Mouse (Mus musculus) embryonic facial prominence, embryonic 10.5 days (tissue): ENCODE data around the gene Lipt2. TPM values are rescaled to one million over a fixed set of nuclear protein-coding genes. Genes with fewer than 3 reads are reported as not detected.

Experiments
- DNase-seq: peaks from one replicate; pipeline ENCODE4 v3.0.0-alpha.2; 2017; ENCODE audit warnings: low spot score
- H3K27ac ChIP-seq: fragments of 300-500 bp; sonication (generic); replicated peaks from 2 replicates; pipeline ENCODE4 v1.5.1; 2016; ENCODE audit warnings: mild to moderate bottlenecking
- H3K27me3 ChIP-seq: fragments of 300-500 bp; sonication (generic); replicated peaks from 2 replicates; pipeline ENCODE4 v1.6.1; 2016; ENCODE audit warnings: low read depth, mild to moderate bottlenecking; ENCODE audit not compliant: poor library complexity, severe bottlenecking
- H3K36me3 ChIP-seq: fragments of 300-500 bp; sonication (generic); replicated peaks from 2 replicates; pipeline ENCODE4 v1.6.1; 2016; ENCODE audit warnings: mild to moderate bottlenecking, moderate library complexity
- H3K4me1 ChIP-seq: fragments of 300-500 bp; sonication (generic); 2 replicates; pipeline ENCODE4 v1.6.1; 2016
- H3K4me3 ChIP-seq: fragments of 300-500 bp; sonication (generic); 2 replicates; pipeline ENCODE4 v1.5.1; 2016; ENCODE audit warnings: mild to moderate bottlenecking, moderate library complexity
- H3K9me3 ChIP-seq: fragments of 300-500 bp; sonication (generic); 2 replicates; pipeline ENCODE4 v1.6.1; 2016; ENCODE audit warnings: mild to moderate bottlenecking
- WGBS: fragments of 180-500 bp; shearing (Covaris S2); methylation state at CpG from one replicate; pipeline ENCODE4 v1.1.7; 2016; 5-methylcytosine and 5-hydroxymethylcytosine counted together
- polyA plus RNA-seq: library from polyadenylated mRNA; unstranded; fragments of >200 nt; fragmentation: Nextera tagmentation; extraction: Ambion mirVana; gene quantifications from 2 replicates; pipeline ENCODE4 v1.2.1, GENCODE M21; 2016

Lipt2 gene
- 27.0 and 28.3 TPM in 2 replicates for polyA plus RNA-seq

- Histone ChIP-seq H3K27me3 (peaks cover 10% of the 10 kb centered on the region; the same call in 1 of the 2 replicates), H3K9me3 (no peaks in the 10 kb centered on the region), H3K36me3 (0 out of 2 replicates have a peak, but pooled peaks cover 10% of the 10 kb centered on the region), H3K27ac (peak within 1 kb of the TSS; percentile 98), H3K4me3 (peak within 1 kb of the TSS; percentile 87), H3K4me1 (peaks cover 15% of the 10 kb centered on the region)
- under 1% methylated on average over 78 of the region's 78 CpGs for WGBS
- DNase-seq: peak; percentile 94
Measured at GRCm38 (mm10) chr7:100159105-100159841, at the start of gene Lipt2. TSS of gene Lipt2 (plus strand) at chr7:100159277.

GRCm38 (mm10) chr7:100111506-100111905 is 47.6 kb upstream of the Lipt2 start:
- H3K9me3 ChIP-seq: no peaks in the 10 kb centered on the region
- DNase-seq: no peak
- no peak overlapping the region for H3K4me3 ChIP-seq
- peaks cover 93% of the 10 kb centered on the region for H3K36me3 ChIP-seq
- no peak overlapping the region for H3K27ac ChIP-seq
- WGBS: 79% methylated on average over 10 of the region's 10 CpGs
- no peaks in the 10 kb centered on the region for H3K27me3 ChIP-seq
- H3K4me1 ChIP-seq: no peaks in the 10 kb centered on the region

- Histone ChIP-seq H3K36me3 (peaks cover 96% of the 10 kb centered on the region), H3K4me1 (peaks cover 13% of the 10 kb centered on the region)
- WGBS: 91% methylated on average over 7 of the region's 7 CpGs
Measured at GRCm38 (mm10) chr7:100113821-100114220, 45.3 kb upstream of the Lipt2 start.

GRCm38 (mm10) chr7:100114279-100114678 is 44.8 kb upstream of the Lipt2 start:
- H3K4me3 ChIP-seq: no peak overlapping the region
- no peaks in the 10 kb centered on the region for H3K9me3 ChIP-seq
- 92% methylated on average over 6 of the region's 6 CpGs for WGBS
- H3K36me3 ChIP-seq: peaks cover 96% of the 10 kb centered on the region
- peaks cover 14% of the 10 kb centered on the region for H3K4me1 ChIP-seq
- no peaks in the 10 kb centered on the region for H3K27me3 ChIP-seq
- no peak overlapping the region for H3K27ac ChIP-seq
- DNase-seq: no peak

More at GRCm38 (mm10) chr7:100113821-100114220, 45.3 kb upstream of the Lipt2 start:
- DNase-seq: no peak
- no peak overlapping the region for H3K27ac ChIP-seq
- H3K27me3 ChIP-seq: no peaks in the 10 kb centered on the region
- H3K4me3 ChIP-seq: no peak overlapping the region
- H3K9me3 ChIP-seq: no peaks in the 10 kb centered on the region

- DNase-seq: no peak
- Histone ChIP-seq H3K4me1 (peaks cover 39% of the 10 kb centered on the region), H3K27me3 (no peaks in the 10 kb centered on the region), H3K9me3 (peaks cover 7% of the 10 kb centered on the region), H3K27ac (peak overlapping the region; percentile 96), H3K36me3 (peaks cover 39% of the 10 kb centered on the region), H3K4me3 (peak overlapping the region; percentile 91)
- under 1% methylated on average over 25 of the region's 25 CpGs for WGBS
Measured at GRCm38 (mm10) chr7:100120791-100121261, 38.3 kb upstream of the Lipt2 start.

- Histone ChIP-seq H3K9me3 (peaks cover 7% of the 10 kb centered on the region), H3K4me3 (peak within 1 kb of the TSS; percentile 91)
- WGBS: under 1% methylated on average over 33 of the region's 33 CpGs
Measured at GRCm38 (mm10) chr7:100121376-100121789, 37.7 kb upstream of the Lipt2 start, which contains the start of gene Pold3. TSS of gene Pold3 (minus strand) at chr7:100121565.

GRCm38 (mm10) chr7:100123486-100123885 is 35.6 kb upstream of the Lipt2 start:
- Histone ChIP-seq H3K27me3 (no peaks in the 10 kb centered on the region), H3K4me1 (peaks cover 29% of the 10 kb centered on the region), H3K9me3 (peaks cover 7% of the 10 kb centered on the region), H3K36me3 (peaks cover 13% of the 10 kb centered on the region), H3K27ac (no peak overlapping the region), H3K4me3 (no peak overlapping the region)
- WGBS: 61% methylated on average over 6 of the region's 6 CpGs
- DNase-seq: peak; percentile 28

More at GRCm38 (mm10) chr7:100121376-100121789, 37.7 kb upstream of the Lipt2 start, which contains the start of gene Pold3:
- H3K27me3 ChIP-seq: no peaks in the 10 kb centered on the region
- H3K27ac ChIP-seq: peak within 1 kb of the TSS; percentile 96
- peaks cover 34% of the 10 kb centered on the region for H3K36me3 ChIP-seq
- H3K4me1 ChIP-seq: peaks cover 39% of the 10 kb centered on the region
- peak; percentile 100 for DNase-seq

GRCm38 (mm10) chr7:100124211-100124610 is 34.9 kb upstream of the Lipt2 start:
- 76% methylated on average over 2 of the region's 2 CpGs for WGBS
- Histone ChIP-seq H3K27ac (no peak overlapping the region), H3K4me3 (no peak overlapping the region), H3K4me1 (peaks cover 25% of the 10 kb centered on the region), H3K9me3 (peaks cover 7% of the 10 kb centered on the region), H3K36me3 (peaks cover 5% of the 10 kb centered on the region), H3K27me3 (no peaks in the 10 kb centered on the region)
- DNase-seq: peak; percentile 47

GRCm38 (mm10) chr7:100125166-100125565 is 33.9 kb upstream of the Lipt2 start:
- H3K27me3 ChIP-seq: no peaks in the 10 kb centered on the region
- no peaks in the 10 kb centered on the region for H3K36me3 ChIP-seq
- WGBS: 69% methylated on average over 4 of the region's 4 CpGs
- no peak overlapping the region for H3K4me3 ChIP-seq
- H3K9me3 ChIP-seq: peaks cover 7% of the 10 kb centered on the region
- H3K4me1 ChIP-seq: peaks cover 19% of the 10 kb centered on the region
- DNase-seq: no peak
- H3K27ac ChIP-seq: no peak overlapping the region

- peaks cover 7% of the 10 kb centered on the region for H3K9me3 ChIP-seq
- H3K27ac ChIP-seq: no peak overlapping the region
- no peak for DNase-seq
- H3K4me3 ChIP-seq: no peak overlapping the region
- WGBS: 77% methylated on average over 7 of the region's 7 CpGs
- H3K27me3 ChIP-seq: no peaks in the 10 kb centered on the region
- H3K4me1 ChIP-seq: peaks cover 15% of the 10 kb centered on the region
- H3K36me3 ChIP-seq: no peaks in the 10 kb centered on the region
Measured at GRCm38 (mm10) chr7:100126514-100126913, 32.6 kb upstream of the Lipt2 start.

GRCm38 (mm10) chr7:100128262-100129041 is 30.6 kb upstream of the Lipt2 start:
- 85% methylated on average over 7 of the region's 7 CpGs for WGBS
- no peak overlapping the region for H3K4me3 ChIP-seq
- no peaks in the 10 kb centered on the region for H3K27me3 ChIP-seq
- no peaks in the 10 kb centered on the region for H3K36me3 ChIP-seq
- H3K27ac ChIP-seq: no peak overlapping the region
- peaks cover 8% of the 10 kb centered on the region for H3K4me1 ChIP-seq
- H3K9me3 ChIP-seq: peaks cover 7% of the 10 kb centered on the region
- no peak for DNase-seq

- no peak overlapping the region for H3K27ac ChIP-seq
- no peak for DNase-seq
- 87% methylated on average over 6 of the region's 6 CpGs for WGBS
- H3K36me3 ChIP-seq: no peaks in the 10 kb centered on the region
- H3K4me1 ChIP-seq: peaks cover 5% of the 10 kb centered on the region
- H3K27me3 ChIP-seq: no peaks in the 10 kb centered on the region
- no peaks in the 10 kb centered on the region for H3K9me3 ChIP-seq
- H3K4me3 ChIP-seq: no peak overlapping the region
Measured at GRCm38 (mm10) chr7:100130592-100130991, 28.5 kb upstream of the Lipt2 start.
